Mouse (Mus musculus): ENCODE data around the gene Mesd. TPM values are rescaled to one million over a fixed set of nuclear protein-coding genes. Genes with fewer than 3 reads are reported as not detected.
A peak's percentile ranks its signal among the peaks of the same experiment; 100 is the strongest.

Gene Mesd
- polyA plus RNA-seq, 1 experiment from 2014 or later, result 55.6 TPM

GRCm38 (mm10) chr7:83901425-83901824 lies 17.2 kb downstream of the Mesd start:
- Histone ChIP-seq H3K27me3 (ENCODE audit: control insufficient read depth, insufficient read depth, low read length) (no peaks in the 10 kb centered on the region), H3K4me2 (ENCODE audit: low read depth, low read length) (no peak overlapping the region), H3K9ac (replicated peaks; ENCODE audit: low read depth, low read length) (no peak overlapping the region), H3K4me3 (ENCODE audit: low read depth, low read length) (no peak overlapping the region), H3K9me3 (ENCODE audit: control insufficient read depth, low read length) (no peaks in the 10 kb centered on the region), H3K36me3 (ENCODE audit: control insufficient read depth, insufficient read depth, low read length) (peaks cover 28% of the 10 kb centered on the region), H3K27ac (ENCODE audit: low read depth, low read length) (no peak overlapping the region), H3K4me1 (ENCODE audit: control insufficient read depth, insufficient read depth, low read length) (no peaks in the 10 kb centered on the region)
- WGBS, result 90% methylated on average over 4 of the region's 4 CpGs
- ATAC-seq (ENCODE audit: low read depth), result no peak

- Histone ChIP-seq H3K9me3 (ENCODE audit: control insufficient read depth, low read length) (no peaks in the 10 kb centered on the region), H3K4me3 (ENCODE audit: low read depth, low read length) (no peak overlapping the region), H3K27me3 (ENCODE audit: control insufficient read depth, insufficient read depth, low read length) (no peaks in the 10 kb centered on the region), H3K4me1 (ENCODE audit: control insufficient read depth, insufficient read depth, low read length) (no peaks in the 10 kb centered on the region), H3K36me3 (ENCODE audit: control insufficient read depth, insufficient read depth, low read length) (peaks cover 26% of the 10 kb centered on the region), H3K9ac (replicated peaks; ENCODE audit: low read depth, low read length) (no peak overlapping the region), H3K27ac (ENCODE audit: low read depth, low read length) (no peak overlapping the region), H3K4me2 (ENCODE audit: low read depth, low read length) (no peak overlapping the region)
- ATAC-seq (ENCODE audit: low read depth), result no peak
- 81% methylated on average over 5 of the region's 5 CpGs for WGBS
Observed at GRCm38 (mm10) chr7:83902296-83903145, 18.3 kb downstream of the Mesd start.

GRCm38 (mm10) chr7:83904831-83905230 lies 20.6 kb downstream of the Mesd start:
- Histone ChIP-seq H3K4me3 (ENCODE audit: low read depth, low read length) (no peak overlapping the region), H3K27ac (ENCODE audit: low read depth, low read length) (no peak overlapping the region), H3K4me2 (ENCODE audit: low read depth, low read length) (no peak overlapping the region), H3K27me3 (ENCODE audit: control insufficient read depth, insufficient read depth, low read length) (no peaks in the 10 kb centered on the region), H3K36me3 (ENCODE audit: control insufficient read depth, insufficient read depth, low read length) (peaks cover 4% of the 10 kb centered on the region; the same call in 1 of the 2 replicates), H3K9me3 (ENCODE audit: control insufficient read depth, low read length) (no peaks in the 10 kb centered on the region), H3K9ac (replicated peaks; ENCODE audit: low read depth, low read length) (no peak overlapping the region), H3K4me1 (ENCODE audit: control insufficient read depth, insufficient read depth, low read length) (no peaks in the 10 kb centered on the region)
- 91% methylated on average over 3 of the region's 3 CpGs for WGBS
- no peak for ATAC-seq (ENCODE audit: low read depth)

- Histone ChIP-seq H3K27me3 (ENCODE audit: control insufficient read depth, insufficient read depth, low read length) (no peaks in the 10 kb centered on the region), H3K9me3 (ENCODE audit: control insufficient read depth, low read length) (no peaks in the 10 kb centered on the region), H3K4me3 (ENCODE audit: low read depth, low read length) (no peak overlapping the region), H3K36me3 (ENCODE audit: control insufficient read depth, insufficient read depth, low read length) (no peaks in the 10 kb centered on the region), H3K9ac (replicated peaks; ENCODE audit: low read depth, low read length) (no peak overlapping the region), H3K4me2 (ENCODE audit: low read depth, low read length) (no peak overlapping the region), H3K4me1 (ENCODE audit: control insufficient read depth, insufficient read depth, low read length) (no peaks in the 10 kb centered on the region), H3K27ac (ENCODE audit: low read depth, low read length) (no peak overlapping the region)
- ATAC-seq (ENCODE audit: low read depth), result no peak
- WGBS, result 81% methylated on average over 3 of the region's 3 CpGs
Observed at GRCm38 (mm10) chr7:83911909-83912308, 27.6 kb downstream of the Mesd start.

- WGBS, result 90% methylated on average over 6 of the region's 6 CpGs
- no peak overlapping the region for H3K27ac ChIP-seq (ENCODE audit: low read depth, low read length)
- no peak overlapping the region for H3K4me2 ChIP-seq (ENCODE audit: low read depth, low read length)
- H3K4me1 ChIP-seq (ENCODE audit: control insufficient read depth, insufficient read depth, low read length), result no peaks in the 10 kb centered on the region
- no peak for ATAC-seq (ENCODE audit: low read depth)
- no peaks in the 10 kb centered on the region for H3K9me3 ChIP-seq (ENCODE audit: control insufficient read depth, low read length)
- H3K36me3 ChIP-seq (ENCODE audit: control insufficient read depth, insufficient read depth, low read length), result no peaks in the 10 kb centered on the region
- H3K4me3 ChIP-seq (ENCODE audit: low read depth, low read length), result no peak overlapping the region
- H3K27me3 ChIP-seq (ENCODE audit: control insufficient read depth, insufficient read depth, low read length), result no peaks in the 10 kb centered on the region
- no peak overlapping the region for H3K9ac ChIP-seq (replicated peaks; ENCODE audit: low read depth, low read length)
Observed at GRCm38 (mm10) chr7:83913405-83913932, 29.2 kb downstream of the Mesd start.

- Histone ChIP-seq H3K27ac (ENCODE audit: low read depth, low read length) (no peak overlapping the region), H3K27me3 (ENCODE audit: control insufficient read depth, insufficient read depth, low read length) (no peaks in the 10 kb centered on the region), H3K9ac (replicated peaks; ENCODE audit: low read depth, low read length) (no peak overlapping the region), H3K4me2 (ENCODE audit: low read depth, low read length) (no peak overlapping the region), H3K4me1 (ENCODE audit: control insufficient read depth, insufficient read depth, low read length) (no peaks in the 10 kb centered on the region), H3K36me3 (ENCODE audit: control insufficient read depth, insufficient read depth, low read length) (no peaks in the 10 kb centered on the region), H3K9me3 (ENCODE audit: control insufficient read depth, low read length) (no peaks in the 10 kb centered on the region), H3K4me3 (ENCODE audit: low read depth, low read length) (no peak overlapping the region)
- 81% methylated on average over 9 of the region's 9 CpGs for WGBS
- no peak for ATAC-seq (ENCODE audit: low read depth)
Observed at GRCm38 (mm10) chr7:83913995-83914394, 29.7 kb downstream of the Mesd start.

- H3K4me2 ChIP-seq (ENCODE audit: low read depth, low read length), result no peak overlapping the region
- H3K27ac ChIP-seq (ENCODE audit: low read depth, low read length), result no peak overlapping the region
- peak; percentile 60; the same call in 1 of the 2 replicates for ATAC-seq (ENCODE audit: low read depth)
- no peak overlapping the region for H3K4me3 ChIP-seq (ENCODE audit: low read depth, low read length)
- WGBS, result 6% methylated on average over 3 of the region's 3 CpGs
- H3K9ac ChIP-seq (replicated peaks; ENCODE audit: low read depth, low read length), result no peak overlapping the region
- H3K36me3 ChIP-seq (ENCODE audit: control insufficient read depth, insufficient read depth, low read length), result no peaks in the 10 kb centered on the region
- no peaks in the 10 kb centered on the region for H3K9me3 ChIP-seq (ENCODE audit: control insufficient read depth, low read length)
- H3K27me3 ChIP-seq (ENCODE audit: control insufficient read depth, insufficient read depth, low read length), result no peaks in the 10 kb centered on the region
- no peaks in the 10 kb centered on the region for H3K4me1 ChIP-seq (ENCODE audit: control insufficient read depth, insufficient read depth, low read length)
Observed at GRCm38 (mm10) chr7:83914566-83914965, 30.3 kb downstream of the Mesd start.

- no peaks in the 10 kb centered on the region for H3K9me3 ChIP-seq (ENCODE audit: control insufficient read depth, low read length)
- H3K4me3 ChIP-seq (ENCODE audit: low read depth, low read length), result no peak overlapping the region
- H3K4me1 ChIP-seq (ENCODE audit: control insufficient read depth, insufficient read depth, low read length), result no peaks in the 10 kb centered on the region
- no peak for ATAC-seq (ENCODE audit: low read depth)
- 79% methylated on average over 4 of the region's 4 CpGs for WGBS
- H3K9ac ChIP-seq (replicated peaks; ENCODE audit: low read depth, low read length), result no peak overlapping the region
- no peak overlapping the region for H3K27ac ChIP-seq (ENCODE audit: low read depth, low read length)
- no peaks in the 10 kb centered on the region for H3K27me3 ChIP-seq (ENCODE audit: control insufficient read depth, insufficient read depth, low read length)
- no peaks in the 10 kb centered on the region for H3K36me3 ChIP-seq (ENCODE audit: control insufficient read depth, insufficient read depth, low read length)
- H3K4me2 ChIP-seq (ENCODE audit: low read depth, low read length), result no peak overlapping the region
Observed at GRCm38 (mm10) chr7:83920241-83920640, 36.0 kb downstream of the Mesd start.

- H3K27ac ChIP-seq (ENCODE audit: low read depth, low read length), result no peak overlapping the region
- no peaks in the 10 kb centered on the region for H3K9me3 ChIP-seq (ENCODE audit: control insufficient read depth, low read length)
- 67% methylated on average over 3 of the region's 3 CpGs for WGBS
Observed at GRCm38 (mm10) chr7:83921637-83922036, 37.4 kb downstream of the Mesd start.

More at GRCm38 (mm10) chr7:83921637-83922036, 37.4 kb downstream of the Mesd start:
- Histone ChIP-seq H3K9ac (replicated peaks; ENCODE audit: low read depth, low read length) (no peak overlapping the region), H3K36me3 (ENCODE audit: control insufficient read depth, insufficient read depth, low read length) (no peaks in the 10 kb centered on the region), H3K4me1 (ENCODE audit: control insufficient read depth, insufficient read depth, low read length) (no peaks in the 10 kb centered on the region), H3K27me3 (ENCODE audit: control insufficient read depth, insufficient read depth, low read length) (no peaks in the 10 kb centered on the region), H3K4me3 (ENCODE audit: low read depth, low read length) (no peak overlapping the region), H3K4me2 (ENCODE audit: low read depth, low read length) (no peak overlapping the region)
- ATAC-seq (ENCODE audit: low read depth), result no peak

Measured in neural tube, embryonic 14.5 days (tissue).